Mouse (Mus musculus): ENCODE data around the gene Cbln3. TPM values are rescaled to one million over a fixed set of nuclear protein-coding genes. Genes with fewer than 3 reads are reported as not detected.

Gene Cbln3
- total RNA-seq, 2 experiments from 2014 or later = 0.20 to 0.26 TPM

GRCm38 (mm10) chr14:55834808-55835533 lies 49.2 kb downstream of the Cbln3 start:
- TF ChIP-seq CTCF (IDR thresholded peaks at IDR 0.05) = no peak
- DNase-seq (ENCODE audit: extremely low spot score in 1 of 2, low spot score in 2 of 2) = no peak
- intact Hi-C loops (cut with DNase I) = no loop called here
- Histone ChIP-seq H3K4me3 (no peak overlapping the region), H3K27ac (no peak overlapping the region)

GRCm38 (mm10) chr14:55833126-55833525 lies 51.1 kb downstream of the Cbln3 start:
- no peak overlapping the region for H3K4me3 ChIP-seq
- no peak for TF ChIP-seq CTCF (IDR thresholded peaks at IDR 0.05)
- intact Hi-C loops (cut with DNase I) = no loop called here
- DNase-seq (ENCODE audit: extremely low spot score in 1 of 2, low spot score in 2 of 2) = no peak
- H3K27ac ChIP-seq = no peak overlapping the region

- intact Hi-C loops (cut with DNase I) = no loop called here
- Histone ChIP-seq H3K4me3 (no peak overlapping the region), H3K27ac (no peak overlapping the region)
- DNase-seq (ENCODE audit: extremely low spot score in 1 of 2, low spot score in 2 of 2) = no peak
- no peak for TF ChIP-seq CTCF (IDR thresholded peaks at IDR 0.05)
These were observed 53.9 kb downstream of the Cbln3 start for GRCm38 (mm10) chr14:55830331-55830730.

- Histone ChIP-seq H3K4me3 (no peak overlapping the region), H3K27ac (no peak overlapping the region)
- no peak for DNase-seq (ENCODE audit: extremely low spot score in 1 of 2, low spot score in 2 of 2)
- intact Hi-C loops (cut with DNase I) = no loop called here
- TF ChIP-seq CTCF (IDR thresholded peaks at IDR 0.05) = no peak
These were observed 54.3 kb downstream of the Cbln3 start for GRCm38 (mm10) chr14:55829854-55830253.

Other genes with a start within 250 kb of the Cbln3 start
- gene Ipo4, start 248.4 kb downstream of the Cbln3 start, total RNA-seq (2021) = 100 to 1,000 TPM; 118 to 130 TPM
- gene Gm49378, start 246.5 kb downstream of the Cbln3 start, total RNA-seq (2021) = 1 to 10 TPM; 3.5 to 6.1 TPM
- 10 to 100 TPM; 37.8 to 41.0 TPM for gene Tm9sf1, start 240.6 kb downstream of the Cbln3 start, total RNA-seq (2021)
- 1 to 10 TPM in 1 of 2 experiments, under 1 TPM in 1; 0.91 to 1.2 TPM for gene Tssk4, start 234.2 kb downstream of the Cbln3 start, total RNA-seq (2021)
- gene Mdp1, start 223.9 kb downstream of the Cbln3 start, total RNA-seq (2021) = 10 to 100 TPM; 40.6 to 41.6 TPM
- 10 to 100 TPM; 21.1 to 23.2 TPM for gene Gmpr2, start 212.5 kb downstream of the Cbln3 start, total RNA-seq (2021)
- gene Nedd8, start 212.3 kb downstream of the Cbln3 start, total RNA-seq (2021) = 100 to 1,000 TPM; 294 to 309 TPM
- 10 to 100 TPM; 14.1 to 16.3 TPM for gene Tinf2, start 202.6 kb downstream of the Cbln3 start, total RNA-seq (2021)
- gene Tgm1, start 170.5 kb downstream of the Cbln3 start, total RNA-seq (2021) = not detected
- gene Rabggta, start 162.1 kb downstream of the Cbln3 start, total RNA-seq (2021) = 10 to 100 TPM; 50.2 to 51.3 TPM
- 10 to 100 TPM; 76.5 to 88.8 TPM for gene Dhrs1, start 138.7 kb downstream of the Cbln3 start, total RNA-seq (2021)
- 10 to 100 TPM in 1 of 2 experiments, 1 to 10 TPM in 1; 9.6 to 12.9 TPM for gene Nop9, start 138.7 kb downstream of the Cbln3 start, total RNA-seq (2021)
- 1 to 10 TPM; 2.5 to 2.7 TPM for gene Cideb, start 125.9 kb downstream of the Cbln3 start, total RNA-seq (2021)
- under 1 TPM; 0.33 to 0.38 TPM for gene Ltb4r2, start 123.0 kb downstream of the Cbln3 start, total RNA-seq (2021)
- gene Ltb4r1, start 118.4 kb downstream of the Cbln3 start, total RNA-seq (2021) = under 1 TPM; 0.33 to 0.50 TPM
- 1 to 10 TPM; 3.0 to 6.3 TPM for gene Adcy4, start 100.3 kb downstream of the Cbln3 start, total RNA-seq (2021)
- 1 to 10 TPM; 1.2 to 1.3 TPM for gene Ripk3, start 95.5 kb downstream of the Cbln3 start, total RNA-seq (2021)
- 1 to 10 TPM; 1.1 to 2.6 TPM for gene Nfatc4, start 61.2 kb downstream of the Cbln3 start, total RNA-seq (2021)
- 1 to 10 TPM; 6.4 to 8.4 TPM for gene Nynrin, start 30.4 kb downstream of the Cbln3 start, total RNA-seq (2021)
- gene Khnyn, start 555 bp upstream of the Cbln3 start, total RNA-seq (2021) = 10 to 100 TPM; 11.9 to 12.0 TPM
- 10 to 100 TPM; 91.3 to 96.9 TPM for gene Sdr39u1, start 15.9 kb upstream of the Cbln3 start, total RNA-seq (2021)
- gene Cma1, start 60.3 kb upstream of the Cbln3 start, total RNA-seq (2021) = not detected
- not detected for gene Cma2, start 66.6 kb upstream of the Cbln3 start, total RNA-seq (2021)
- not detected for gene Mcpt1, start 133.6 kb upstream of the Cbln3 start, total RNA-seq (2021)
- not detected for gene Mcpt9, start 146.1 kb upstream of the Cbln3 start, total RNA-seq (2021)
- not detected for gene Mcpt2, start 157.6 kb upstream of the Cbln3 start, total RNA-seq (2021)
- gene Mcpt4, start 177.9 kb upstream of the Cbln3 start, total RNA-seq (2021) = not detected
- not detected for gene Mcpt8, start 200.9 kb upstream of the Cbln3 start, total RNA-seq (2021)
- gene Ctsg, start 218.2 kb upstream of the Cbln3 start, total RNA-seq (2021) = not detected
- not detected for gene Gzme, start 236.2 kb upstream of the Cbln3 start, total RNA-seq (2021)
- gene Gzmd, start 248.2 kb upstream of the Cbln3 start, total RNA-seq (2021) = not detected

All from left cerebral cortex, adult 2 months (tissue).